Mouse (Mus musculus): ENCODE measurements around the gene Gm7544. TPM values are rescaled to one million over a fixed set of nuclear protein-coding genes. Genes with fewer than 3 reads are reported as not detected.
"Not testable (repeated sequence)": the region's sequence is repeated elsewhere in the genome, so short reads cannot be mapped to it uniquely, and the experiment has no call there.

Gm7544 gene
- polyA plus RNA-seq, 1 experiment from 2014 or later, result not detected

- no peaks in the 10 kb centered on the region for H3K36me3 ChIP-seq
- ATAC-seq, result no peak
- no peaks in the 10 kb centered on the region for H3K9me3 ChIP-seq
- no peaks in the 10 kb centered on the region for H3K4me1 ChIP-seq (replicated peaks)
- no peak overlapping the region for H3K4me2 ChIP-seq (replicated peaks)
- H3K27me3 ChIP-seq, result no peaks in the 10 kb centered on the region
- 44% methylated on average over 4 of the region's 4 CpGs for WGBS
- no peak overlapping the region for H3K27ac ChIP-seq
- no peak overlapping the region for H3K4me3 ChIP-seq (replicated peaks)
- H3K9ac ChIP-seq (replicated peaks), result no peak overlapping the region
These were observed 16.2 kb upstream of the Gm7544 start for GRCm38 (mm10) chr1:82972046-82972445.

GRCm38 (mm10) chr1:82966413-82966812, 10.6 kb upstream of the Gm7544 start:
- ATAC-seq, result 0 out of 2 replicates have a peak, but pooled peaks have one; percentile 43
- no peak overlapping the region for H3K27ac ChIP-seq
- H3K4me1 ChIP-seq (replicated peaks), result no peaks in the 10 kb centered on the region
- H3K9ac ChIP-seq (replicated peaks), result no peak overlapping the region
- no peaks in the 10 kb centered on the region for H3K27me3 ChIP-seq
- no peaks in the 10 kb centered on the region for H3K36me3 ChIP-seq
- no peak overlapping the region for H3K4me2 ChIP-seq (replicated peaks)
- no peaks in the 10 kb centered on the region for H3K9me3 ChIP-seq
- no peak overlapping the region for H3K4me3 ChIP-seq (replicated peaks)
- 64% methylated on average over 3 of the region's 3 CpGs for WGBS

GRCm38 (mm10) chr1:82959870-82960385, 4.1 kb upstream of the Gm7544 start, which contains the start of gene Gm47955:
TSS of gene Gm47955 (plus strand) at chr1:82960286.
- H3K4me1 ChIP-seq (replicated peaks), result no peaks in the 10 kb centered on the region
- ATAC-seq, result no peak
- 93% methylated on average over 11 of the region's 11 CpGs for WGBS

GRCm38 (mm10) chr1:82948601-82949000, 7.2 kb downstream of the Gm7544 start:
- ATAC-seq, result no peak
- Histone ChIP-seq H3K9ac (replicated peaks) (no peak overlapping the region), H3K27me3 (no peaks in the 10 kb centered on the region), H3K4me3 (replicated peaks) (no peak overlapping the region), H3K36me3 (no peaks in the 10 kb centered on the region), H3K4me1 (replicated peaks) (no peaks in the 10 kb centered on the region), H3K4me2 (replicated peaks) (no peak overlapping the region), H3K27ac (no peak overlapping the region), H3K9me3 (no peaks in the 10 kb centered on the region)
- WGBS, result 93% methylated on average over 2 of the region's 2 CpGs

More at GRCm38 (mm10) chr1:82959870-82960385, 4.1 kb upstream of the Gm7544 start, which contains the start of gene Gm47955:
- Histone ChIP-seq H3K9me3 (no peaks in the 10 kb centered on the region), H3K4me2 (replicated peaks) (no peak within 1 kb of the TSS), H3K4me3 (replicated peaks) (no peak within 1 kb of the TSS), H3K36me3 (no peaks in the 10 kb centered on the region), H3K27ac (no peak within 1 kb of the TSS), H3K9ac (replicated peaks) (no peak within 1 kb of the TSS), H3K27me3 (no peaks in the 10 kb centered on the region)

- H3K4me2 ChIP-seq (replicated peaks); H3K36me3 ChIP-seq; H3K9ac ChIP-seq (replicated peaks); H3K27me3 ChIP-seq; H3K4me1 ChIP-seq (replicated peaks); H3K9me3 ChIP-seq; ATAC-seq; H3K4me3 ChIP-seq (replicated peaks); H3K27ac ChIP-seq: not testable (repeated sequence)
- 100% methylated on average over 1 of the region's 2 CpGs for WGBS
These were observed 9.8 kb downstream of the Gm7544 start for GRCm38 (mm10) chr1:82946029-82946428.

- not testable (repeated sequence) for H3K9ac ChIP-seq (replicated peaks); H3K27me3 ChIP-seq; H3K4me2 ChIP-seq (replicated peaks); H3K4me3 ChIP-seq (replicated peaks); ATAC-seq; H3K27ac ChIP-seq; H3K9me3 ChIP-seq; H3K4me1 ChIP-seq (replicated peaks); H3K36me3 ChIP-seq
- whole genome bisulfite sequencing, result no CpG with 5 or more reads among the region's 6 CpGs
These were observed 12.5 kb downstream of the Gm7544 start, which contains the start of gene A030003K21Rik for GRCm38 (mm10) chr1:82943295-82943694. TSS of gene A030003K21Rik (minus strand) at chr1:82943388.

GRCm38 (mm10) chr1:82942505-82942904, 13.3 kb downstream of the Gm7544 start:
- not testable (repeated sequence) for ATAC-seq

GRCm38 (mm10) chr1:82938666-82939065, 17.1 kb downstream of the Gm7544 start:
- no peak overlapping the region for H3K4me3 ChIP-seq (replicated peaks)
- H3K27me3 ChIP-seq, result no peaks in the 10 kb centered on the region
- no peaks in the 10 kb centered on the region for H3K4me1 ChIP-seq (replicated peaks)
- no peaks in the 10 kb centered on the region; the same call in 1 of the 2 replicates for H3K9me3 ChIP-seq
- H3K4me2 ChIP-seq (replicated peaks), result no peak overlapping the region
- H3K27ac ChIP-seq, result no peak overlapping the region
- no peak for ATAC-seq
- WGBS, result 91% methylated on average over 5 of the region's 5 CpGs
- no peak overlapping the region for H3K9ac ChIP-seq (replicated peaks)
- no peaks in the 10 kb centered on the region for H3K36me3 ChIP-seq

More at GRCm38 (mm10) chr1:82942505-82942904, 13.3 kb downstream of the Gm7544 start:
- not testable (repeated sequence) for H3K27ac ChIP-seq; H3K9ac ChIP-seq (replicated peaks); H3K4me2 ChIP-seq (replicated peaks); H3K4me3 ChIP-seq (replicated peaks); H3K27me3 ChIP-seq; H3K4me1 ChIP-seq (replicated peaks); H3K9me3 ChIP-seq; H3K36me3 ChIP-seq
- 86% methylated on average over 1 of the region's 2 CpGs for WGBS

GRCm38 (mm10) chr1:82931326-82931725, 24.5 kb downstream of the Gm7544 start, which contains the start of gene Gm6217:
TSS of gene Gm6217 (minus strand) at chr1:82931399.
- H3K27me3 ChIP-seq; H3K36me3 ChIP-seq; H3K9ac ChIP-seq (replicated peaks); H3K4me1 ChIP-seq (replicated peaks); H3K4me3 ChIP-seq (replicated peaks); ATAC-seq; H3K4me2 ChIP-seq (replicated peaks); H3K27ac ChIP-seq; H3K9me3 ChIP-seq: not testable (repeated sequence)
- WGBS, result no CpG with 5 or more reads among the region's 6 CpGs

- H3K27ac ChIP-seq; ATAC-seq; H3K4me3 ChIP-seq (replicated peaks); H3K36me3 ChIP-seq; H3K9me3 ChIP-seq; H3K4me1 ChIP-seq (replicated peaks); H3K4me2 ChIP-seq (replicated peaks); H3K9ac ChIP-seq (replicated peaks); H3K27me3 ChIP-seq: not testable (repeated sequence)
- WGBS, result 92% methylated on average over 2 of the region's 3 CpGs
These were observed 25.3 kb downstream of the Gm7544 start for GRCm38 (mm10) chr1:82930558-82930957.

GRCm38 (mm10) chr1:82924650-82925049, 31.2 kb downstream of the Gm7544 start, which contains the start of gene A030014E15Rik:
TSS of gene A030014E15Rik (plus strand) at chr1:82924917.
- H3K4me1 ChIP-seq (replicated peaks), result no peaks in the 10 kb centered on the region
- no peak within 1 kb of the TSS for H3K9ac ChIP-seq (replicated peaks)
- H3K4me3 ChIP-seq (replicated peaks), result no peak within 1 kb of the TSS
- no peak for ATAC-seq
- no peak within 1 kb of the TSS for H3K27ac ChIP-seq
- no peaks in the 10 kb centered on the region for H3K9me3 ChIP-seq
- no peak within 1 kb of the TSS for H3K4me2 ChIP-seq (replicated peaks)
- 93% methylated on average over 6 of the region's 6 CpGs for WGBS
- H3K36me3 ChIP-seq, result no peaks in the 10 kb centered on the region
- no peaks in the 10 kb centered on the region for H3K27me3 ChIP-seq

GRCm38 (mm10) chr1:82913434-82913833, 42.4 kb downstream of the Gm7544 start:
- not testable (repeated sequence) for H3K4me2 ChIP-seq (replicated peaks); H3K27me3 ChIP-seq; H3K27ac ChIP-seq; H3K4me3 ChIP-seq (replicated peaks); H3K4me1 ChIP-seq (replicated peaks); H3K9me3 ChIP-seq; H3K9ac ChIP-seq (replicated peaks); H3K36me3 ChIP-seq; ATAC-seq
- 96% methylated on average over 5 of the region's 5 CpGs for WGBS

- no peaks in the 10 kb centered on the region for H3K36me3 ChIP-seq
- H3K9me3 ChIP-seq, result no peaks in the 10 kb centered on the region
- ATAC-seq, result no peak
- H3K27me3 ChIP-seq, result no peaks in the 10 kb centered on the region
- H3K4me1 ChIP-seq (replicated peaks), result no peaks in the 10 kb centered on the region
- H3K9ac ChIP-seq (replicated peaks), result no peak within 1 kb of the TSS
- H3K4me3 ChIP-seq (replicated peaks), result no peak within 1 kb of the TSS
- H3K27ac ChIP-seq, result no peak within 1 kb of the TSS
- WGBS, result 92% methylated on average over 3 of the region's 3 CpGs
- H3K4me2 ChIP-seq (replicated peaks), result no peak within 1 kb of the TSS
These were observed 42.8 kb downstream of the Gm7544 start, which contains the start of gene A030005L19Rik for GRCm38 (mm10) chr1:82913025-82913424. TSS of gene A030005L19Rik (plus strand) at chr1:82913325.

Measured in midbrain, embryonic 13.5 days (tissue).